ENCODE assay signal across 12 mouse cellular contexts in genomic region chr12:117389516-117390347, GRCm38 (mm10).
DNase-seq lines count a peak whose midpoint lies in the region; ATAC-seq lines count a peak whose summit lies in the region.
"Had no signal": no experiment of that assay in that cellular context is flagged by ENCODE, and none has a peak within 500 bp of the region (broad histone marks: within the 10 kb centered on the region; RNA-seq: fewer than 3 reads in every experiment).

No protein-coding gene starts in this region.

- H3K9me3 ChIP-seq in heart, embryonic 12.5 days (replicated peaks), result no peaks in the 10 kb centered on the region
- H3K9me3 ChIP-seq in midbrain, embryonic 14.5 days (ENCODE audit: control insufficient read depth, low read length), result no peaks in the 10 kb centered on the region
- no peaks in the 10 kb centered on the region for H3K9me3 ChIP-seq in midbrain, embryonic 15.5 days
- H3K9me3 ChIP-seq: hindbrain, embryonic 10.5 days; limb, embryonic 13.5 days had no signal

- H3K27ac ChIP-seq in heart, embryonic 12.5 days (ENCODE audit: poor library complexity, severe bottlenecking), result no peak overlapping the region
- no peak overlapping the region for H3K27ac ChIP-seq in midbrain, embryonic 14.5 days (replicated peaks; ENCODE audit: low read depth, low read length)
- H3K27ac ChIP-seq in midbrain, embryonic 15.5 days, result no peak overlapping the region
- H3K27ac ChIP-seq: hindbrain, embryonic 10.5 days; limb, embryonic 13.5 days had no signal

- H3K4me1 ChIP-seq in heart, embryonic 12.5 days (replicated peaks), result peaks cover 10% of the 10 kb centered on the region
- no peaks in the 10 kb centered on the region for H3K4me1 ChIP-seq in midbrain, embryonic 14.5 days (ENCODE audit: control insufficient read depth, insufficient read depth, low read length)
- no peaks in the 10 kb centered on the region for H3K4me1 ChIP-seq in midbrain, embryonic 15.5 days
- H3K4me1 ChIP-seq: hindbrain, embryonic 10.5 days had no signal

- no peak overlapping the region for H3K4me3 ChIP-seq in heart, embryonic 12.5 days
- H3K4me3 ChIP-seq in midbrain, embryonic 14.5 days (replicated peaks; ENCODE audit: low read depth, low read length), result no peak overlapping the region
- no peak overlapping the region for H3K4me3 ChIP-seq in midbrain, embryonic 15.5 days
- H3K4me3 ChIP-seq: hindbrain, embryonic 10.5 days; limb, embryonic 13.5 days had no signal

- H3K9ac ChIP-seq in heart, embryonic 12.5 days, result no peak overlapping the region
- H3K9ac ChIP-seq in midbrain, embryonic 14.5 days (replicated peaks; ENCODE audit: low read length), result no peak overlapping the region
- H3K9ac ChIP-seq in midbrain, embryonic 15.5 days, result no peak overlapping the region
- H3K9ac ChIP-seq: limb, embryonic 13.5 days had no signal

- no peak for DNase-seq in heart, adult 11 months
- peak; percentile 58 for DNase-seq in midbrain, embryonic 14.5 days
- DNase-seq in lung, postnatal 14 days, result peak; percentile 54
- DNase-seq in thymus, postnatal 25 days, result no peak
- no peak for DNase-seq in gastrocnemius, postnatal 4 days (ENCODE audit: low spot score in 2 of 2)

- ATAC-seq in heart, embryonic 12.5 days (ENCODE audit: insufficient number of reproducible peaks, low FRiP score), result 0 out of 2 replicates have a peak, but pooled peaks have one; percentile 45
- no peak for ATAC-seq in midbrain, embryonic 14.5 days (ENCODE audit: low FRiP score, low TSS enrichment)
- no peak for ATAC-seq in midbrain, embryonic 15.5 days (replicated peaks)
- ATAC-seq in granulocyte monocyte progenitor cell, adult 5-6 weeks (replicated peaks; ENCODE audit: poor library complexity, severe bottlenecking), result peak; percentile 30; the same call in 1 of the 2 replicates
- ATAC-seq: activated CD4-positive, CD25-positive, alpha-beta regulatory T cell, adult 4 months; CD4-positive, CD25-positive, alpha-beta regulatory T cell, adult 4 months had no signal

- no peaks in the 10 kb centered on the region; the same call in 1 of the 2 replicates for H3K27me3 ChIP-seq in heart, embryonic 12.5 days (replicated peaks)
- H3K27me3 ChIP-seq in midbrain, embryonic 14.5 days (ENCODE audit: control insufficient read depth, insufficient read depth, low read length), result no peaks in the 10 kb centered on the region
- no peaks in the 10 kb centered on the region for H3K27me3 ChIP-seq in midbrain, embryonic 15.5 days (replicated peaks)
- H3K27me3 ChIP-seq: limb, embryonic 13.5 days had no signal

- H3K36me3 ChIP-seq in heart, embryonic 12.5 days, result no peaks in the 10 kb centered on the region
- no peaks in the 10 kb centered on the region for H3K36me3 ChIP-seq in midbrain, embryonic 14.5 days (ENCODE audit: control insufficient read depth, insufficient read depth, low read length)
- H3K36me3 ChIP-seq in midbrain, embryonic 15.5 days (replicated peaks), result no peaks in the 10 kb centered on the region
- H3K36me3 ChIP-seq: hindbrain, embryonic 10.5 days; limb, embryonic 13.5 days had no signal

- no peak overlapping the region for H3K4me2 ChIP-seq in heart, embryonic 12.5 days
- no peak overlapping the region for H3K4me2 ChIP-seq in midbrain, embryonic 14.5 days (ENCODE audit: low read length)
- no peak overlapping the region for H3K4me2 ChIP-seq in midbrain, embryonic 15.5 days
- H3K4me2 ChIP-seq: limb, embryonic 13.5 days had no signal

- 51% methylated on average over 7 of the region's 7 CpGs for WGBS in heart, embryonic 12.5 days
- WGBS in midbrain, embryonic 14.5 days, result 83% methylated on average over 7 of the region's 7 CpGs
- WGBS in midbrain, embryonic 15.5 days, result 75% methylated on average over 7 of the region's 7 CpGs

Comparison
In these comparisons a context has a peak if more than half of its experiments do, and no peak if none do; other contexts are left out.
1. ATAC-seq: peak in heart, embryonic 12.5 days (single experiment) and granulocyte monocyte progenitor cell, adult 5-6 weeks (single experiment); none in midbrain, embryonic 14.5 days (single experiment) and midbrain, embryonic 15.5 days (single experiment).
2. DNase-seq: peak in midbrain, embryonic 14.5 days (single experiment) and lung, postnatal 14 days (single experiment); none in heart, adult 11 months (single experiment), thymus, postnatal 25 days (single experiment) and gastrocnemius, postnatal 4 days (0 of 2).